Mouse (Mus musculus) embryonic facial prominence, embryonic 12.5 days (tissue): Measurements from ENCODE around the gene Trrap. TPM values are rescaled to one million over a fixed set of nuclear protein-coding genes. Genes with fewer than 3 reads are reported as not detected.

Experiments used
- ATAC-seq: fragments of 200-750 bp; cut with Nextera tagmentation; 2 replicates; pipeline ENCODE4 v1.8.0; 2017; ENCODE audit not compliant: insufficient number of reproducible peaks, insufficient read depth, low FRiP score, low TSS enrichment
- H3K27ac ChIP-seq: fragments of 300-500 bp; sonication (generic); 2 replicates; pipeline ENCODE4 v1.5.1; 2016; ENCODE audit warnings: mild to moderate bottlenecking
- H3K27me3 ChIP-seq: fragments of 300-500 bp; sonication (generic); 2 replicates; pipeline ENCODE4 v1.6.1; 2016; ENCODE audit warnings: mild to moderate bottlenecking, moderate library complexity
- H3K36me3 ChIP-seq: fragments of 300-500 bp; sonication (generic); 2 replicates; pipeline ENCODE4 v1.6.1; 2016; ENCODE audit warnings: mild to moderate bottlenecking
- H3K4me1 ChIP-seq: fragments of 300-500 bp; sonication (generic); 2 replicates; pipeline ENCODE4 v1.6.1; 2016
- H3K4me2 ChIP-seq: fragments of 300-500 bp; sonication (generic); replicated peaks from 2 replicates; pipeline ENCODE4 v1.6.1; 2016; ENCODE audit warnings: mild to moderate bottlenecking, moderate library complexity
- H3K4me3 ChIP-seq: fragments of 300-500 bp; sonication (generic); 2 replicates; pipeline ENCODE4 v1.5.1; 2016; ENCODE audit warnings: mild to moderate bottlenecking
- H3K9ac ChIP-seq: fragments of 300-500 bp; sonication (generic); 2 replicates; pipeline ENCODE4 v1.6.1; 2016; ENCODE audit warnings: mild to moderate bottlenecking, moderate library complexity
- H3K9me3 ChIP-seq: fragments of 300-500 bp; sonication (generic); 2 replicates; pipeline ENCODE4 v1.6.1; 2016; ENCODE audit warnings: mild to moderate bottlenecking, moderate library complexity
- WGBS: fragments of 180-500 bp; shearing (Covaris S2); methylation state at CpG from one replicate; pipeline ENCODE4 v1.1.7; 2016; 5-methylcytosine and 5-hydroxymethylcytosine counted together
- polyA plus RNA-seq: library from polyadenylated mRNA; unstranded; fragments of >200 nt; fragmentation: Nextera tagmentation; extraction: Ambion mirVana; gene quantifications from 2 replicates; pipeline ENCODE4 v1.2.1, GENCODE M21; 2016

Trrap gene
- polyA plus RNA-seq, 1 experiment from 2014 or later: 95.8 TPM

DNA sequence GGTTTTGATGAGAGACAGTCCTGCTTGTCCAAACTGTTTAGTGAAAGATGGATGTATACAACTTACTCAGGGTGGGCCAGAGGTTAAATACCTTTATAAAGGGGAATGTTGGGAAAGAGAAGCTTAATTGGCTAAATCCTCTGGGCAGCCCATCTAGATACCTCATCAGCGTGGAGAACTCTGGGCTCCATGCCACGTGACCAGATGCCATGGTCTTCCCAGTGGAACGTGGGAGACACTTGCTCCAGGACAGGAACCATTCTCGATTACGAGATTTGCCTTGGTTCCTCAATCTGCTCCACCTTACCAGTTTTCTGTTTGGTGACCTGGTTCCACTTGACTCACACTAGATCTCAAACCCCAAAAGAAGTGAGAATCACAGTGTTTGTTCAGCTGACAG, 81.2 kb downstream of the Trrap start:
- no peak overlapping the region for H3K4me3 ChIP-seq
- H3K9ac ChIP-seq: no peak overlapping the region
- H3K4me1 ChIP-seq: no peaks in the 10 kb centered on the region
- no peak for ATAC-seq
- peaks cover 98% of the 10 kb centered on the region for H3K36me3 ChIP-seq
- no peaks in the 10 kb centered on the region for H3K9me3 ChIP-seq
- H3K27me3 ChIP-seq: no peaks in the 10 kb centered on the region
- 93% methylated on average over 5 of the region's 5 CpGs for WGBS
- H3K4me2 ChIP-seq: no peak overlapping the region
- H3K27ac ChIP-seq: no peak overlapping the region

DNA sequence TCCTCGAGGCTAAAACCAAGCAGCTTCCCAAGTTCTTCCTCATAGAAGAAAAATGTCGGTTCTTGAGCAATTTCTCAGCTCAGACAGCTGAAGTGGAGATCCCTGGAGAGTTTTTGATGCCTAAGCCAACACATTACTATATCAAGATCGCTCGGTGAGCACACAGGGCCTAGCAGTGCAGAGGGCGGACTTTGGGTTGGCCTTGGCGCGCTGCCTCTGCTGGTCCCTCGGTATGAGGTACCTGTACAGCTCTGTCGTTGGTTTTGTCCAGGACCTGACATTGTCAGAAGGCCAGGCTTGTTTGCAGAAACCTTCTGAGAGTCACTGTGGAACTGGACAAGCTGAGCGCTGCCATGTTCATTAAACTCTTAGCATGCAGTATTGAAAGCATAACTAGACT, 82.4 kb downstream of the Trrap start:
- Histone ChIP-seq H3K4me3 (no peak overlapping the region), H3K9me3 (no peaks in the 10 kb centered on the region), H3K36me3 (peaks cover 99% of the 10 kb centered on the region), H3K27me3 (no peaks in the 10 kb centered on the region), H3K4me2 (no peak overlapping the region), H3K9ac (no peak overlapping the region), H3K27ac (no peak overlapping the region), H3K4me1 (no peaks in the 10 kb centered on the region)
- ATAC-seq: no peak
- 95% methylated on average over 10 of the region's 10 CpGs for WGBS

DNA sequence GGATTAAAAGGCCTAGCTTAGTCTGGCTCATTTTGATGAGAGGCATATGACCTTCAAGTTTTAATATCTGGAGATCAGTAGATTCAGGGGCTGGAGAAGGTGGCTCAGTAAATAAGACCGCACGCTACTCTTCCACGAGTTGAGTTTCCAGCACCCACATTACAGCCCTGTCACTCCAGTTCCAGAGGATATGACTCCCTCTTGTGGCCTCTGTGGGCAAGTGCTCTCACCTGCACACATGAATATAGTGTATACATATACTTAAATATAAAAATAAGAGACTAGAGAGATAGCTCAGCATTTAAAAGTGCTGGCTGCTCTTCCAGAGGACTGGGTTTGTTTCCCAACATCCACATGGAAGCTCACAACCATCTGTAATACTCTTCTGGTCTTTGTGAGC, 84.3 kb downstream of the Trrap start:
- 96% methylated on average over 3 of the region's 3 CpGs for WGBS
- no peak for ATAC-seq
- no peaks in the 10 kb centered on the region for H3K27me3 ChIP-seq
- no peaks in the 10 kb centered on the region for H3K9me3 ChIP-seq
- no peak overlapping the region for H3K4me3 ChIP-seq
- H3K36me3 ChIP-seq: peaks cover 98% of the 10 kb centered on the region
- H3K4me2 ChIP-seq: no peak overlapping the region
- no peak overlapping the region for H3K9ac ChIP-seq
- H3K4me1 ChIP-seq: no peaks in the 10 kb centered on the region
- H3K27ac ChIP-seq: no peak overlapping the region

DNA sequence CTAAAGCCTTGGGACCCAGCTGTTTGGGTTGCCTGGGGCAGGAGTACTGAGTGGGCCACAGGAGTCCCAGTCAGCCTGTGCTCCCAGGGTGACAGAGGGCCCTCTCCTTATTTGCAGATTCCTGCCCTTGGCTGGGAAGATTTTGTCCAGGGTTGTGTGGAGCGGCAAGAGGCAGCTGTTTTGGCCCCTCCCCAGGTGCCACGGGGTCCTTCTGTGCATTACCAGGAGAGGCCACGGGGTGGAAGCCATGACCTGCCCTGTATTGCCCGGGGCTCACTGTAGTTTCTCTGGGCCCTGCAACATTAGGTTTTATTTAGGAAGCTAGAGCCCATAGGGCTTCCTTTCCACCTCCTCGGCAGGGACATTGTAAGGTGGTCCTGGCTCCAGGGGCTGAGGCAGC, 86.4 kb downstream of the Trrap start:
- Histone ChIP-seq H3K4me2 (no peak overlapping the region), H3K9ac (no peak overlapping the region), H3K27me3 (no peaks in the 10 kb centered on the region), H3K27ac (no peak overlapping the region), H3K4me1 (no peaks in the 10 kb centered on the region), H3K4me3 (no peak overlapping the region), H3K9me3 (no peaks in the 10 kb centered on the region), H3K36me3 (peaks cover 97% of the 10 kb centered on the region)
- 81% methylated on average over 5 of the region's 5 CpGs for WGBS
- ATAC-seq: no peak

DNA sequence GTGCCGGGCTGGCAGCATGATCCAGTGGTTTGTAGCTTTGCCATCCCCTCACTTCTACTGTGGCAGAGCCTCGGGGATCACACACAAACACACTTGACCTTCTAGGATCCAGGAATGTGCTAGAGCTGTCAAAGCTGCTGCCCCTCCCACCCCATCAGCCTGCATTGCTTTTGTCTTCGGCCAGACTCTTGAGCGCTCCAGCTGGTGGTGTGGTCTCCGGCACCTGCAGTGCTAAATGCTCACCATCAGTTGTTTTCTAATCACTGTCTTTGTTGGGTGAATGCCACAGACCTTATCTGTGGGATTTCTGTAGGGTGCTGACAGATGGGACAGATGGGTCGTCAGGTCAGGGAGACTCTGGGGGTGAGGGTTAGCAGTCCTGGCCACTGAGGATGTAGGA, 88.4 kb downstream of the Trrap start:
- H3K9me3 ChIP-seq: peaks cover 5% of the 10 kb centered on the region; the same call in 1 of the 2 replicates
- H3K4me1 ChIP-seq: no peaks in the 10 kb centered on the region
- no peak overlapping the region for H3K27ac ChIP-seq
- ATAC-seq: no peak
- no peak overlapping the region for H3K4me2 ChIP-seq
- H3K36me3 ChIP-seq: peaks cover 96% of the 10 kb centered on the region
- WGBS: 83% methylated on average over 6 of the region's 6 CpGs
- H3K9ac ChIP-seq: no peak overlapping the region
- no peaks in the 10 kb centered on the region for H3K27me3 ChIP-seq
- H3K4me3 ChIP-seq: no peak overlapping the region

DNA sequence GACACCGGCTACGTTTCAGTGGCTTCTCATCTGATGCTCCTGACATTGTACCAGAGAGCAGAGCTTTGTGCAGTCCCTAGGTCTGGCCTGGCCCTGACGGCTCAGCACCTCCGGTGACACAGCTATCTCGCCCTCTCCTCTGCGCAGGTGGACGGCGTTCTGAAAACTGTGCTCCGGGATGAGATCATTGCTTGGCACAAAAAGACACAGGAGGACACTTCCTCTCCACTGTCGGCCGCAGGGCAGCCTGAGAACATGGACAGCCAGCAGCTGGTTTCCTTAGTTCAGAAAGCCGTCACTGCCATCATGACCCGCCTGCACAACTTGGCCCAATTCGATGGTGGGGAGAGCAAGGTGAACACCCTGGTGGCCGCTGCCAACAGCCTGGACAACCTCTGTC, 91.0 kb downstream of the Trrap start:
- WGBS: 91% methylated on average over 15 of the region's 15 CpGs
- H3K36me3 ChIP-seq: peaks cover 75% of the 10 kb centered on the region
- ATAC-seq: no peak

DNA sequence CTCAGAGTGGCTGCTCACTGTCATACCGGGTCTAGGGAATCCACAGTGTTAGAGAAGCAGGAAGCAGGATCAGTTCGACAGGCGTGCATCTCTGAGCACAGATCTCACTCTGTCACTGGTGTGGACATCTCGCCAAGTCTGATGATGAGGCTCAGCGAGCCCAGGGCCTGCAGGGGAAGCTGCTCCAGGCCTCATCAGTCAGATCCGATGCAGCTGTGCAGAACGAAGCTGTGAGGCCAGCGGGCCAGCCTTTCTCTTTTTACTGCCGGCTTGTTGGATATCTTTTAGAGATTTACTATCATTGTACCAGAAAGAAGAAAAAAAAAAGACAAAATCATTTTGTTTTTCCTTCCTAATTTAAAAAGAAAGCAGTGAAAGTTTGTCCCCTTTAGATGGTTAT, 91.8 kb downstream of the Trrap start:
- Histone ChIP-seq H3K4me1 (no peaks in the 10 kb centered on the region), H3K9ac (no peak overlapping the region), H3K27ac (no peak overlapping the region), H3K36me3 (peaks cover 68% of the 10 kb centered on the region), H3K4me3 (no peak overlapping the region), H3K9me3 (peaks cover 10% of the 10 kb centered on the region; the same call in 1 of the 2 replicates), H3K4me2 (no peak overlapping the region), H3K27me3 (no peaks in the 10 kb centered on the region)
- WGBS: 94% methylated on average over 9 of the region's 9 CpGs
- ATAC-seq: no peak

More for the DNA sequence above, 91.0 kb downstream of the Trrap start:
- H3K9me3 ChIP-seq: peaks cover 10% of the 10 kb centered on the region; the same call in 1 of the 2 replicates
- H3K27ac ChIP-seq: no peak overlapping the region
- no peak overlapping the region for H3K4me2 ChIP-seq
- H3K27me3 ChIP-seq: no peaks in the 10 kb centered on the region
- H3K4me3 ChIP-seq: no peak overlapping the region
- no peak overlapping the region for H3K9ac ChIP-seq
- H3K4me1 ChIP-seq: no peaks in the 10 kb centered on the region

DNA sequence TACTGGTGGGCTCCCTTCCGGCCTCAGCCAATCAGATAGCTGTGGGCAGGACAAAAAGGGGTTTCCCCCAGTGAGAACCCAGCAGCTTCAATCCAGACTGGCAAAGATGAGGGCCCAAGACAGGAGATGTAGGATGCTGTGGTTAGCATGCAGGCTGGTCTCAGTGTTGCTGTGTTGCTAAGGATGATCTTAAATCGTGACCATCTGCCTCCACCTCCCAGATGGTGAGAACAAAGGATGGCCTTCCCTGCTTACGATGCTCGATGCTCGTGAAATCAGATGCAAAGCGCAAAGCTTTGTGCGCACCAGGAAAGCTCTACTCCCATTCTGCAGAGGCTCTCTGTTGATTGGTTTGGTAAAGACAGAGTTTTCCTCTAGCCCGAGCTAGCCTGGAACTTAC, 93.4 kb downstream of the Trrap start:
- H3K9ac ChIP-seq: no peak overlapping the region
- H3K9me3 ChIP-seq: peaks cover 10% of the 10 kb centered on the region; the same call in 1 of the 2 replicates
- no peaks in the 10 kb centered on the region for H3K27me3 ChIP-seq
- 98% methylated on average over 8 of the region's 8 CpGs for WGBS
- H3K36me3 ChIP-seq: peaks cover 51% of the 10 kb centered on the region
- no peak overlapping the region for H3K27ac ChIP-seq
- no peak for ATAC-seq
- H3K4me1 ChIP-seq: no peaks in the 10 kb centered on the region
- H3K4me3 ChIP-seq: no peak overlapping the region
- no peak overlapping the region for H3K4me2 ChIP-seq

DNA sequence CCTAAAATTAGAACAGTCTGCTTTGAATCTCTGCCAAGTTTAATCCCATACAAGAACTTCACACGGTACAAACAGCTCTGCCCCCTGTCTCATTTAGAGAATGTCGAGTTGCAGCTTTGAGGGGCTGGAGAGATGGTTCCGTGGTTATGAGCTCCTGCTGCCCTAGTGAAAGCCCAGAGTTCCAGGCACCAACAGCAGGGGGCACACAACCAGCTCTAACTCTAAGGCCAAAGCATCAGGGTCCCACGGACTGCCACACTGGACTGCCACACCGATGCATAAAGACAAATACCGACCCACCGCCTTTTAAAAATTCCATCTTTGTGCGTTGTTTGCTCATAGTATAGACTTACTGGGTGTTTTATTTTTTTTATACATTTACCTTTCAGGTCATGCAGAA, 99.4 kb downstream of the Trrap start:
- H3K36me3 ChIP-seq: no peaks in the 10 kb centered on the region
- no peaks in the 10 kb centered on the region for H3K27me3 ChIP-seq
- no peaks in the 10 kb centered on the region for H3K4me1 ChIP-seq
- no peaks in the 10 kb centered on the region for H3K9me3 ChIP-seq
- WGBS: 82% methylated on average over 8 of the region's 8 CpGs
- no peak overlapping the region for H3K4me2 ChIP-seq
- H3K4me3 ChIP-seq: no peak overlapping the region
- H3K27ac ChIP-seq: no peak overlapping the region
- no peak for ATAC-seq
- no peak overlapping the region for H3K9ac ChIP-seq

DNA sequence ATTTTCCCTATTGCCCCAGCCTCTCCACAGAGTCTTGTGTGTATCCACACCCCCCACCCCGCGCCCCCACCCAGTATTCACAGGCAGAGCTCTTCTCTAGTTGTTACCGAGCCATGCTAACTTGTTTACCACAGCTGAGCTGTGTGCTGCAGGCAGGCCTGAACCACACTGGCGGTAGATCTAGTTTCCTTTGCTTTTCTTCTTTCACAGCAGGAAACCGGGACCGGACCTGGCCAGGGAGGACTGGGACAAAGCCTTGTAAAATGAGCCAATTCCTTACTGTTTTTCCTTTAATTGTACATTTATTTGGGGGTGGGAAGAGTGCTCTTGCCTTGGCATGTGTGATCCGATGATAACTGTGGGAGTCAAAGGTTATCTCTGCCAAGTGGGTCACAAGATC, 101.9 kb downstream of the Trrap start:
- Histone ChIP-seq H3K4me2 (no peak overlapping the region), H3K9ac (no peak overlapping the region), H3K27ac (no peak overlapping the region), H3K4me1 (no peaks in the 10 kb centered on the region), H3K9me3 (no peaks in the 10 kb centered on the region), H3K36me3 (no peaks in the 10 kb centered on the region), H3K4me3 (no peak overlapping the region), H3K27me3 (no peaks in the 10 kb centered on the region)
- 63% methylated on average over 7 of the region's 7 CpGs for WGBS
- no peak for ATAC-seq

DNA sequence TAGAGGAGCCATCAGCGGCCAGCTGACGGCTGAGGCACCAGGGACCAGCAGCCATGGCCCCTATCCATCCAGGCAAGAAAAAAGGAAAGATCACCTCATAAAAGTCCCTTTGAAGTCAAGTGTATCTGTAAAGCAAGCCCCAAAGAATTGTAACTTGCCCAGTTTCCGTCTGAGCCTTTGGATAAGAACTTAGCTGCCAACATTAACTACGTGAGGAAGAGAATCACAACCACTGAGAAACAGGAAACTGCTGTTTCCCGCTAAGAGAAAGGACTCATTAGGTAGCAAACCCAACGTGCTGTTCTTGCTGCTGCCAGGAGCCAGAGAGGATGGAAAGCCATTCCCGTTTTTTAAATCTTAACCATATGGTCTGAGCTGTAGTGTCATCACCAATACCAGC, 103.2 kb downstream of the Trrap start:
- WGBS: 59% methylated on average over 7 of the region's 7 CpGs
- Histone ChIP-seq H3K4me1 (no peaks in the 10 kb centered on the region), H3K36me3 (no peaks in the 10 kb centered on the region), H3K4me2 (no peak overlapping the region), H3K9me3 (no peaks in the 10 kb centered on the region), H3K9ac (no peak overlapping the region), H3K27me3 (no peaks in the 10 kb centered on the region), H3K27ac (no peak overlapping the region), H3K4me3 (no peak overlapping the region)
- no peak for ATAC-seq

DNA sequence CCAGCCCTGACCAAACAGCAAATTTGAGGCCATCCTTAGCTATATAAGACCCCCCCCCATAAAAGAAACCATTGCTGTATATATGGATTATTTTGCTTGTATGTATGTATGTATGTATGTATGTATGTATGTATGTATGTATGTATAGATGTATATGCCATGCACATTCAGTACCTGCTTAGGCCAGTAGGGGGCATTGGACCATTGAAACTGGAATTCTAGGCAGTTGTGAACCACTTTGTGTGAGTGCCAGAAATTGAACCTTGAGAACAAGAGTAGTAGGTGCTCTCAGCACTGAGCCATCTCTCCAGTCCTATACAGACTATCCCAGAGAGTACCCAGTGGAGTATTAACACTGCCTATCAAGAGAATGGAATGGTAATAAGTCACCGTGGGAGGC, 104.2 kb downstream of the Trrap start:
- Histone ChIP-seq H3K27me3 (no peaks in the 10 kb centered on the region), H3K9me3 (no peaks in the 10 kb centered on the region), H3K4me3 (no peak overlapping the region), H3K4me1 (no peaks in the 10 kb centered on the region), H3K9ac (no peak overlapping the region), H3K27ac (no peak overlapping the region), H3K36me3 (peaks cover 1% of the 10 kb centered on the region; the same call in 1 of the 2 replicates), H3K4me2 (no peak overlapping the region)
- WGBS: 97% methylated on average over 1 of the region's 1 CpGs
- no peak for ATAC-seq

DNA sequence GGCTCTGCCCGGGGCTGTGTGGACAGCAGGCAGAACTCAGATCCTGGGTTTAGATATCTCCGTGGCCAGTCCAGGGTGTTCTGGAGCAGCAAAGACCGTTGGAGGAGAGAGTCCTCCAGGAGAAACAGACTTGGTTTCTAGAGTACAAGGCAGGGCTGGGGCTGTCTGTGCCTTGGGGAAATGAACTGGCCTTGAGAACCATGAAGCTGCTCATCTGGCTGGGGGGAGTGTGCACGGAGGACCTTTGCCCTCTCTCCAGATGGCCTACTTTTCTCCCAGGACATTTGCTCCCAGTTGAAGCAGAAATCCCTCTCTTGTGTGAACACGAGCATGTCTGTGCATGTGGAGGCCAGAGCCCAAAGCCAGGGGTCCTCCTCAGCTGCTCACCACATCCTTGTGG, 104.8 kb downstream of the Trrap start:
- H3K9me3 ChIP-seq: no peaks in the 10 kb centered on the region
- H3K9ac ChIP-seq: no peak overlapping the region
- no peak overlapping the region for H3K4me2 ChIP-seq
- H3K27ac ChIP-seq: no peak overlapping the region
- H3K27me3 ChIP-seq: no peaks in the 10 kb centered on the region
- no peak overlapping the region for H3K4me3 ChIP-seq
- ATAC-seq: no peak
- WGBS: 61% methylated on average over 5 of the region's 5 CpGs
- H3K36me3 ChIP-seq: peaks cover 7% of the 10 kb centered on the region; the same call in 1 of the 2 replicates
- no peaks in the 10 kb centered on the region for H3K4me1 ChIP-seq
